Mouse (Mus musculus) MEL (cell line): ENCODE data around the gene Xrcc4. TPM values are rescaled to one million over a fixed set of nuclear protein-coding genes. Genes with fewer than 3 reads are reported as not detected.
A peak's percentile ranks its signal among the peaks of the same experiment; 100 is the strongest.

Source experiments
- DNase-seq: peaks from one replicate; pipeline ENCODE4 v3.0.0; 2011; ENCODE audit warnings: low read depth, low spot score
- H3K27ac ChIP-seq: 2 replicates; pipeline ENCODE4 v1.5.1; 2012; ENCODE audit warnings: low read depth, mild to moderate bottlenecking, control low read depth, low read length, moderate library complexity; ENCODE audit not compliant: control insufficient read depth
- H3K27me3 ChIP-seq, 2 experiments: fragments of 150-350 bp in 1 of 2; sonication (generic) in 1 of 2; 2 replicates each; pipeline ENCODE4 v1.6.1; 2012; ENCODE audit warnings: low read length in 2 of 2, mild to moderate bottlenecking in 2 of 2, improper control_type of control experiment in 1 of 2, moderate library complexity in 1 of 2; ENCODE audit not compliant: insufficient read depth in 2 of 2, control insufficient read depth in 1 of 2
- H3K36me3 ChIP-seq, 2 experiments: 2 replicates each; pipeline ENCODE4 v1.6.1; 2012 to 2014; ENCODE audit warnings: low read length in 2 of 2, improper control_type of control experiment in 1 of 2, inconsistent platforms in 1 of 2, mild to moderate bottlenecking in 1 of 2; ENCODE audit not compliant: insufficient read depth in 2 of 2, control insufficient read depth in 1 of 2
- H3K4me1 ChIP-seq, 2 experiments: fragments of 150-350 bp in 1 of 2; sonication (generic) in 1 of 2; 2 replicates each; pipeline ENCODE4 v1.6.1; 2012; ENCODE audit warnings: low read length in 2 of 2, improper control_type of control experiment in 1 of 2, mild to moderate bottlenecking in 1 of 2; ENCODE audit not compliant: insufficient read depth in 2 of 2, control insufficient read depth in 1 of 2
- H3K4me3 ChIP-seq, 2 experiments: fragments of 150-350 bp in 1 of 2; sonication (generic) in 1 of 2; 2 replicates each; pipeline ENCODE4 v1.5.1; 2012; ENCODE audit warnings: low read depth in 2 of 2, low read length in 2 of 2, mild to moderate bottlenecking in 2 of 2, moderate library complexity in 2 of 2, control low read depth in 1 of 2, improper control_type of control experiment in 1 of 2; ENCODE audit not compliant: control insufficient read depth in 1 of 2, insufficient read depth in 1 of 2
- H3K79me2 ChIP-seq: 2 replicates; pipeline ENCODE4 v1.6.1; 2012; ENCODE audit warnings: mild to moderate bottlenecking, low read length, moderate library complexity; ENCODE audit not compliant: control insufficient read depth, poor library complexity, insufficient read depth
- H3K9ac ChIP-seq: 2 replicates; pipeline ENCODE4 v1.6.1; 2012; ENCODE audit warnings: low read depth, mild to moderate bottlenecking, control low read depth, low read length, moderate library complexity; ENCODE audit not compliant: control insufficient read depth, poor library complexity, severe bottlenecking
- H3K9me3 ChIP-seq: fragments of 150-350 bp; sonication (generic); replicated peaks from 2 replicates; pipeline ENCODE4 v1.6.1; 2012; ENCODE audit warnings: mild to moderate bottlenecking, low read length, improper control_type of control experiment, moderate library complexity; ENCODE audit not compliant: insufficient read depth
- CHD2 ChIP-seq: IDR thresholded peaks from 2 replicates; pipeline ENCODE4 v1.6.1; 2011; ENCODE audit warnings: low read length, improper control_type of control experiment
- E2F4 ChIP-seq: IDR thresholded peaks from 2 replicates; pipeline ENCODE4 v1.6.1; 2011; ENCODE audit warnings: low read depth, low read length, improper control_type of control experiment, borderline replicate concordance
- ELF1 ChIP-seq: IDR thresholded peaks from 2 replicates; pipeline ENCODE4 v1.6.1; 2014; ENCODE audit warnings: low read depth, mild to moderate bottlenecking, inconsistent platforms, low read length, improper control_type of control experiment, moderate library complexity
- ETS1 ChIP-seq: IDR thresholded peaks from 2 replicates; pipeline ENCODE4 v1.6.1; 2012; ENCODE audit warnings: low read depth, mild to moderate bottlenecking, inconsistent platforms, low read length, improper control_type of control experiment, moderate library complexity
- GABPA ChIP-seq: IDR thresholded peaks from 2 replicates; pipeline ENCODE4 v1.6.1; 2012; ENCODE audit warnings: low read depth, mild to moderate bottlenecking, inconsistent platforms, low read length, improper control_type of control experiment, moderate library complexity
- GATA1 ChIP-seq: IDR thresholded peaks from 2 replicates; pipeline ENCODE4 v1.6.1; 2011; ENCODE audit warnings: low read depth, low read length, improper control_type of control experiment
- JUND ChIP-seq: IDR thresholded peaks from 2 replicates; pipeline ENCODE4 v1.6.1; 2011; ENCODE audit warnings: low read depth, mild to moderate bottlenecking, improper control_type of control experiment, low read length
- KAT2A ChIP-seq: conservative IDR thresholded peaks from 2 replicates; pipeline ENCODE4 v1.6.1; 2012; ENCODE audit warnings: low read depth, low read length, improper control_type of control experiment, inconsistent platforms
- MEF2A ChIP-seq: IDR thresholded peaks from 2 replicates; pipeline ENCODE4 v1.6.1; 2014; ENCODE audit warnings: low read depth, mild to moderate bottlenecking, inconsistent platforms, low read length, improper control_type of control experiment; ENCODE audit not compliant: poor library complexity, insufficient replicate concordance, severe bottlenecking; ENCODE audit errors: extremely low read depth
- MYB ChIP-seq: IDR thresholded peaks from 2 replicates; pipeline ENCODE4 v1.6.1; 2011; ENCODE audit warnings: mild to moderate bottlenecking, low read depth, low read length, improper control_type of control experiment
- MYC ChIP-seq: IDR thresholded peaks from 2 replicates; pipeline ENCODE4 v1.6.1; 2011; ENCODE audit warnings: low read depth, mild to moderate bottlenecking, low read length, improper control_type of control experiment, moderate library complexity
- NELFE ChIP-seq: IDR thresholded peaks from 2 replicates; pipeline ENCODE4 v1.6.1; 2011; ENCODE audit warnings: low read depth, low read length, improper control_type of control experiment
- POLR2A ChIP-seq, 2 experiments: IDR thresholded peaks; 2 replicates each; pipeline ENCODE4 v1.6.1; 2011 to 2012; ENCODE audit warnings: low read length in 2 of 2, mild to moderate bottlenecking in 2 of 2, control low read depth in 1 of 2, improper control_type of control experiment in 1 of 2, low read depth in 1 of 2, moderate library complexity in 1 of 2; ENCODE audit not compliant: control insufficient read depth in 1 of 2, insufficient read depth in 1 of 2, poor library complexity in 1 of 2
- POLR2AphosphoS2 ChIP-seq: IDR thresholded peaks from 2 replicates; pipeline ENCODE4 v1.6.1; 2011; ENCODE audit warnings: low read length, improper control_type of control experiment
- SMC3 ChIP-seq: IDR thresholded peaks from 2 replicates; pipeline ENCODE4 v1.6.1; 2011; ENCODE audit warnings: low read depth, low read length, improper control_type of control experiment
- UBTF ChIP-seq: IDR thresholded peaks from 2 replicates; pipeline ENCODE4 v1.6.1; 2012; ENCODE audit warnings: low read depth, mild to moderate bottlenecking, inconsistent platforms, low read length, improper control_type of control experiment, moderate library complexity, borderline replicate concordance; ENCODE audit not compliant: insufficient read depth
- USF1 ChIP-seq: IDR thresholded peaks from 2 replicates; pipeline ENCODE4 v1.6.1; 2014; ENCODE audit warnings: low read depth, mild to moderate bottlenecking, inconsistent platforms, low read length, improper control_type of control experiment, moderate library complexity
- USF2 ChIP-seq, 2 experiments: IDR thresholded peaks; 2 replicates each; pipeline ENCODE4 v1.6.1; 2011 to 2012; ENCODE audit warnings: improper control_type of control experiment in 2 of 2, low read length in 2 of 2, borderline replicate concordance in 1 of 2, inconsistent platforms in 1 of 2, low read depth in 1 of 2, mild to moderate bottlenecking in 1 of 2; ENCODE audit not compliant: insufficient read depth in 1 of 2
- ZC3H11A ChIP-seq: IDR thresholded peaks from 2 replicates; pipeline ENCODE4 v1.6.1; 2012; ENCODE audit warnings: low read depth, mild to moderate bottlenecking, inconsistent platforms, low read length, improper control_type of control experiment
- ZNF384 ChIP-seq: IDR thresholded peaks from 2 replicates; pipeline ENCODE4 v1.6.1; 2012; ENCODE audit warnings: low read depth, mild to moderate bottlenecking, inconsistent platforms, low read length, improper control_type of control experiment
- polyA plus RNA-seq, 2 experiments: library from polyadenylated mRNA; stranded (reverse) in 1 of 2; unstranded in 1 of 2; fragments of >175 nt in 1 of 2; fragments of >200 nt in 1 of 2; gene quantifications; 2 replicates each; pipeline versions ENCODE4 v1.2.1 to v1.2.4; 2012; ENCODE audit warnings: low replicate concordance in 2 of 2, low read depth in 1 of 2; ENCODE audit not compliant: insufficient read length in 2 of 2, insufficient read depth in 1 of 2, missing spikeins in 1 of 2
- total RNA-seq: library from RNA; depleted of rRNA; stranded (reverse); fragments of 300-350 nt; gene quantifications from 2 replicates; pipeline ENCODE4 v1.2.3, GENCODE M21; 2012

The Xrcc4 gene
- total and polyA plus RNA-seq, 3 experiments = 6.6 to 7.7 TPM; not detected in 1

- no peak overlapping the region for H3K9ac ChIP-seq
- no peaks in the 10 kb centered on the region for H3K4me1 ChIP-seq
- H3K79me2 ChIP-seq = no peaks in the 10 kb centered on the region
- no peaks in the 10 kb centered on the region for H3K9me3 ChIP-seq
- no peaks in the 10 kb centered on the region for H3K36me3 ChIP-seq
- no peak overlapping the region for H3K4me3 ChIP-seq
- no peaks in the 10 kb centered on the region for H3K27me3 ChIP-seq
- H3K27ac ChIP-seq = no peak overlapping the region
- TF ChIP-seq E2F4 (no peak), ELF1 (no peak), MYC (no peak), ZC3H11A (no peak)
- DNase-seq = no peak
Measured at GRCm38 (mm10) chr13:89814543-89814942, 274.9 kb downstream of the Xrcc4 start.

- H3K27me3 ChIP-seq = no peaks in the 10 kb centered on the region
- TF ChIP-seq POLR2AphosphoS2 (no peak), CHD2 (no peak)
- H3K36me3 ChIP-seq = no peaks in the 10 kb centered on the region
- H3K27ac ChIP-seq = no peak overlapping the region
- peak; percentile 7 for DNase-seq
- no peak overlapping the region for H3K9ac ChIP-seq
- no peaks in the 10 kb centered on the region for H3K4me1 ChIP-seq
- H3K79me2 ChIP-seq = no peaks in the 10 kb centered on the region
- no peaks in the 10 kb centered on the region for H3K9me3 ChIP-seq
- no peak overlapping the region for H3K4me3 ChIP-seq
Measured at GRCm38 (mm10) chr13:89812169-89812568, 277.2 kb downstream of the Xrcc4 start.

- TF ChIP-seq ZNF384 = no peak
- TF ChIP-seq CHD2 = no peak
- TF ChIP-seq POLR2A (IDR thresholded peaks at IDR 0.05; ENCODE audit: control insufficient read depth in 1 of 2, insufficient read depth in 1 of 2, low read depth in 1 of 2, low read length in 2 of 2, poor library complexity in 1 of 2) = no peak
- TF ChIP-seq MEF2A = no peak
- no peak for TF ChIP-seq NELFE
Measured at GRCm38 (mm10) chr13:89809024-89809423, 280.4 kb downstream of the Xrcc4 start.

GRCm38 (mm10) chr13:89801901-89802300 lies 287.5 kb downstream of the Xrcc4 start:
- H3K4me3 ChIP-seq = no peak overlapping the region

More at GRCm38 (mm10) chr13:89809024-89809423, 280.4 kb downstream of the Xrcc4 start:
- no peaks in the 10 kb centered on the region for H3K4me1 ChIP-seq
- no peaks in the 10 kb centered on the region for H3K79me2 ChIP-seq
- no peak overlapping the region for H3K4me3 ChIP-seq
- no peak overlapping the region for H3K27ac ChIP-seq
- H3K9me3 ChIP-seq = no peaks in the 10 kb centered on the region
- DNase-seq = no peak
- H3K27me3 ChIP-seq = no peaks in the 10 kb centered on the region; a peak in 1 of 4 replicates
- no peaks in the 10 kb centered on the region for H3K36me3 ChIP-seq
- no peak overlapping the region for H3K9ac ChIP-seq

More at GRCm38 (mm10) chr13:89801901-89802300, 287.5 kb downstream of the Xrcc4 start:
- no peak for DNase-seq
- Histone ChIP-seq H3K9me3 (no peaks in the 10 kb centered on the region), H3K79me2 (no peaks in the 10 kb centered on the region), H3K27ac (no peak overlapping the region), H3K36me3 (no peaks in the 10 kb centered on the region), H3K27me3 (no peaks in the 10 kb centered on the region; a peak in 1 of 4 replicates), H3K9ac (no peak overlapping the region), H3K4me1 (no peaks in the 10 kb centered on the region)
- TF ChIP-seq GATA1 = no peak
- no peak for TF ChIP-seq SMC3
- TF ChIP-seq ETS1 = no peak
- TF ChIP-seq JUND = no peak
- TF ChIP-seq GABPA = no peak
- no peak for TF ChIP-seq ZNF384
- TF ChIP-seq MYB = no peak
- TF ChIP-seq UBTF = no peak
- no peak for TF ChIP-seq USF2 (IDR thresholded peaks at IDR 0.05; ENCODE audit: borderline replicate concordance in 1 of 2, insufficient read depth in 1 of 2, low read depth in 1 of 2, low read length in 2 of 2)
- no peak for TF ChIP-seq KAT2A
- no peak for TF ChIP-seq USF1
- TF ChIP-seq, all 39 proteins: peak for 0
